ENCODE assay signal across 21 mouse cellular contexts in the genomic region with DNA sequence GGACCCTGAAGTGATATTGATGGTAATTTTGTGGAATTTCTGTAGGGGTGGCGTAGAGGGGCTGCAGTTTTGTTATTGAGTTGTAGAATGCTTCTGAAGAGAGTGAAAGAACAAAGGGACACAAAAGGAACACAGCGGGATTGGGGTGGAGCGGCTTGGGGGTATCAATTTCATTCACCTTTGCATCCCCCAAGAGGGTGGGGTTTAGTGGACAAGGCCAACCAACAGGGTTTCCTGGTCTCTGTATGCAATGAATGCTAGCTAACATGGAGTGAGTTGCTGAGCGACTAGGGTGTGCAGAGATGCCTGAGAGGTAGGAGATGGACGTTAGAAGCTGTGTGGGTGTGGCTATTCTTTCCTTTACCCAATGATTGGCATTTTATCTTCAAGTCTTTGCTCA.
DNase-seq lines count a peak whose midpoint lies in the region; ATAC-seq and TF ChIP-seq lines count a peak whose summit lies in the region.
"Had no signal": no experiment of that assay in that cellular context is flagged by ENCODE, and none has a peak within 500 bp of the region (broad histone marks: within the 10 kb centered on the region; RNA-seq: fewer than 3 reads in every experiment).

No protein-coding gene starts in this region.

- no peak overlapping the region for H3K4me2 ChIP-seq in forebrain, embryonic 11.5 days (ENCODE audit: low read depth, low read length, severe bottlenecking)
- H3K4me2 ChIP-seq: embryonic facial prominence, embryonic 13.5 days; forebrain, embryonic 13.5 days had no signal

- H3K27me3 ChIP-seq in E14TG2a.4 (ENCODE audit: insufficient read depth, low read length): no peaks in the 10 kb centered on the region
- H3K27me3 ChIP-seq in forebrain, embryonic 11.5 days (ENCODE audit: control insufficient read depth, insufficient read depth, low read length): no peaks in the 10 kb centered on the region
- H3K27me3 ChIP-seq: CH12.LX; embryonic facial prominence, embryonic 13.5 days; forebrain, embryonic 13.5 days had no signal

- no peaks in the 10 kb centered on the region for H3K36me3 ChIP-seq in E14TG2a.4 (ENCODE audit: insufficient read depth, low read length)
- H3K36me3 ChIP-seq in forebrain, embryonic 11.5 days (ENCODE audit: control insufficient read depth, insufficient read depth, low read length): no peaks in the 10 kb centered on the region
- H3K36me3 ChIP-seq: embryonic facial prominence, embryonic 13.5 days; heart, embryonic 10.5 days had no signal

- intact Hi-C loops in heart, postnatal 14 days (cut with DNase I): no loop called here

- WGBS in forebrain, embryonic 11.5 days: 43% methylated on average over 5 of the region's 5 CpGs

- no peak overlapping the region for H3K27ac ChIP-seq in forebrain, embryonic 11.5 days (ENCODE audit: low read depth, low read length)
- H3K27ac ChIP-seq: embryonic facial prominence, embryonic 13.5 days; forebrain, embryonic 13.5 days; heart, embryonic 10.5 days; hindbrain, postnatal 0 days had no signal

- ATAC-seq in forebrain, embryonic 11.5 days (replicated peaks; ENCODE audit: low FRiP score): no peak
- ATAC-seq: forebrain, embryonic 13.5 days; forebrain, postnatal 0 days; hindbrain, postnatal 0 days; Patski had no signal

- no peak overlapping the region for H3K9ac ChIP-seq in forebrain, embryonic 11.5 days (ENCODE audit: low read length)
- H3K9ac ChIP-seq: embryonic facial prominence, embryonic 13.5 days; forebrain, embryonic 13.5 days; forebrain, postnatal 0 days had no signal

- H3K4me1 ChIP-seq in E14TG2a.4 (replicated peaks; ENCODE audit: low read depth, low read length): peaks cover 63% of the 10 kb centered on the region
- no peaks in the 10 kb centered on the region for H3K4me1 ChIP-seq in forebrain, embryonic 11.5 days (replicated peaks; ENCODE audit: control insufficient read depth, insufficient read depth, low read length)
- H3K4me1 ChIP-seq: forebrain, embryonic 13.5 days had no signal

- DNase-seq in heart, adult 11 months: peak; percentile 75
- DNase-seq in heart, postnatal 14 days: no peak
- peak; percentile 98 for DNase-seq in ES-CJ7 (ENCODE audit: low read depth, low spot score)
- peak; percentile 72 for DNase-seq in ZHBTc4 (ENCODE audit: low read depth, low spot score)
- DNase-seq in forebrain, embryonic 11.5 days (ENCODE audit: low spot score): no peak
- DNase-seq: adrenal gland, postnatal 14 days; cerebellum, adult 11-12 months; cerebellum, adult 9-10 months; cerebellum, postnatal 25 days; forebrain, postnatal 0 days; gastrocnemius, postnatal 36 days; heart, adult 18-20 months; heart, postnatal 10 days; kidney, adult 18-20 months had no signal

- peak overlapping the region; percentile 17; the same call in 1 of the 2 replicates for H3K4me3 ChIP-seq in E14TG2a.4 (replicated peaks; ENCODE audit: low read length)
- no peak overlapping the region for H3K4me3 ChIP-seq in forebrain, embryonic 11.5 days (ENCODE audit: low read depth, low read length)
- H3K4me3 ChIP-seq: embryonic facial prominence, embryonic 13.5 days; forebrain, embryonic 13.5 days; heart, embryonic 10.5 days had no signal

- H3K9me3 ChIP-seq in E14TG2a.4 (ENCODE audit: low read length): no peaks in the 10 kb centered on the region
- H3K9me3 ChIP-seq in forebrain, embryonic 11.5 days (ENCODE audit: control insufficient read depth, low read length): no peaks in the 10 kb centered on the region
- H3K9me3 ChIP-seq: embryonic facial prominence, embryonic 13.5 days; forebrain, embryonic 13.5 days; heart, embryonic 10.5 days had no signal

- no peak for TF ChIP-seq CTCF in E14TG2a.4 (conservative IDR thresholded peaks at IDR 0.05; ENCODE audit: low read length)

Comparison
In these comparisons a context has a peak if more than half of its experiments do, and no peak if none do; other contexts are left out.
1. DNase-seq: peak in heart, adult 11 months (single experiment), ES-CJ7 (single experiment) and ZHBTc4 (single experiment); none in heart, postnatal 14 days (0 of 2) and forebrain, embryonic 11.5 days (single experiment).